In the genomic region with DNA sequence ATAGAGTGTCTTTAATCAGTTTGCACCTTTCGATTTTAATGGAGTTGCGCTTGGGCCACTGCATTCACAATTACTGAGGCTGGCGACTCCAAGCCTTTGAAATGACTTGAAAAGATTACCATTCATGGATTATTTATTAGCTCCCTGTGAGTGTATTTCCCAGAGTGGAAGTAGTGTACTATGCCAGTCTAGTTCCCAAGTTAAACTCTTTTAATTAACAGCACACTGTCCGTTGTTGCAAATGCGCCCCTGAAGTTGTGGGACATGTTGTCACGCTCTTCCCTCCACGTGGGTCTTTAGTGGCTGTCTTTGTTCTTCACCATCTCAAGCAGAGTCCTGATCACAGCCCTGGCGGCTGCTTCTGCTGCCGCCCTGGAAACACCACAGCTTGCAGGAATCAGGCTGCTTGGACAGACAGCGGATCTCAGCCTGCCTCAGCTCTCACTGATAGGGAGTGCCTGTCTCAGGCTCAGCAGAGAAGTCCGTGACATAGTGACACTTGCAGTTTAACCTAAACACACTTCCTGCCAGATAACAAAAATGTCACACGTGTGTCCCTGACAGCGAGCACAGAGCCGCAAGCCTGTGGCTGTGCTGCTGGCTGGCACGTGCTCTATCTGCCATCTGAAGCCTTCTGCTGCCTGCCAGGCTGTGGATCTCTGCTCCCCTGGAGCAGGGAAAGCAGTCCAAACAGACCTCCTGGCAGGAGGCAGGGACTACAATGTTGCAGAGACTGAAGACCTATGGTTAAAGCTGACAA, we compare ENCODE assay signal across 8 mouse cellular contexts.
DNase-seq lines count a peak whose midpoint lies in the region; ATAC-seq and TF ChIP-seq lines count a peak whose summit lies in the region.

No protein-coding gene starts in this region.

- H3K4me1 ChIP-seq in cerebellum, adult 2 months (ENCODE audit: control insufficient read depth, insufficient read depth, low read length): peaks cover 6% of the 10 kb centered on the region; the same call in 1 of the 2 replicates
- peaks cover 25% of the 10 kb centered on the region for H3K4me1 ChIP-seq in kidney, embryonic 14.5 days (ENCODE audit: control insufficient read depth, insufficient read depth, low read length)
- peaks cover 7% of the 10 kb centered on the region; the same call in 1 of the 2 replicates for H3K4me1 ChIP-seq in liver, embryonic 12.5 days
- H3K4me1 ChIP-seq in neural tube, embryonic 13.5 days (replicated peaks): peaks cover 28% of the 10 kb centered on the region

- ATAC-seq in kidney, embryonic 14.5 days (ENCODE audit: low FRiP score, low TSS enrichment): peak; percentile 43; the same call in 1 of the 2 replicates
- peak; percentile 49 for ATAC-seq in liver, embryonic 12.5 days
- peak; percentile 83 for ATAC-seq in neural tube, embryonic 13.5 days (ENCODE audit: low read depth)

- no peak for TF ChIP-seq CTCF in cerebellum, adult 2 months (IDR thresholded peaks at IDR 0.05; ENCODE audit: borderline replicate concordance, insufficient read depth, low read depth, low read length)

- no peak for TF ChIP-seq POLR2A in cerebellum, adult 2 months (IDR thresholded peaks at IDR 0.05; ENCODE audit: borderline replicate concordance, insufficient read depth, low read length)

- H3K9me3 ChIP-seq in kidney, embryonic 14.5 days (ENCODE audit: control insufficient read depth, low read length): no peaks in the 10 kb centered on the region
- H3K9me3 ChIP-seq in liver, embryonic 12.5 days (replicated peaks): no peaks in the 10 kb centered on the region
- no peaks in the 10 kb centered on the region for H3K9me3 ChIP-seq in neural tube, embryonic 13.5 days

- peak overlapping the region; percentile 5 for H3K27ac ChIP-seq in cerebellum, adult 2 months (ENCODE audit: insufficient read depth, low read length)
- H3K27ac ChIP-seq in kidney, embryonic 14.5 days (ENCODE audit: low read depth, low read length): peak overlapping the region; percentile 51; the same call in 1 of the 2 replicates
- no peak overlapping the region for H3K27ac ChIP-seq in liver, embryonic 12.5 days
- H3K27ac ChIP-seq in neural tube, embryonic 13.5 days (replicated peaks): peak overlapping the region; percentile 53

- H3K27me3 ChIP-seq in cerebellum, adult 2 months (ENCODE audit: control insufficient read depth, insufficient read depth, low read length): no peaks in the 10 kb centered on the region
- no peaks in the 10 kb centered on the region for H3K27me3 ChIP-seq in kidney, embryonic 14.5 days (ENCODE audit: control insufficient read depth, insufficient read depth, low read length)
- H3K27me3 ChIP-seq in liver, embryonic 12.5 days (replicated peaks): peaks cover 42% of the 10 kb centered on the region
- H3K27me3 ChIP-seq in neural tube, embryonic 13.5 days: peaks cover 10% of the 10 kb centered on the region

- intact Hi-C loops in heart, postnatal 25 days (cut with DNase I): no loop called here

- no peak overlapping the region for H3K9ac ChIP-seq in kidney, embryonic 14.5 days (ENCODE audit: low read depth, low read length)
- no peak overlapping the region for H3K9ac ChIP-seq in liver, embryonic 12.5 days
- H3K9ac ChIP-seq in neural tube, embryonic 13.5 days: peak overlapping the region; percentile 58

- peak; percentile 88 for DNase-seq in heart, adult 11 months
- DNase-seq in heart, postnatal 25 days (ENCODE audit: low spot score): no peak
- peak; percentile 77 to 83 for DNase-seq in cerebellum, adult 2 months
- peak; percentile 5 to 7 for DNase-seq in frontal cortex, postnatal 25 days (ENCODE audit: low spot score in 2 of 2)
- DNase-seq in spleen, adult 18-20 months: no peak

- peak overlapping the region; percentile 2 for H3K4me3 ChIP-seq in cerebellum, adult 2 months (replicated peaks; ENCODE audit: insufficient read depth, low read depth, low read length)
- H3K4me3 ChIP-seq in kidney, embryonic 14.5 days (ENCODE audit: low read length): peak overlapping the region; percentile 16; the same call in 1 of the 2 replicates
- H3K4me3 ChIP-seq in liver, embryonic 12.5 days: no peak overlapping the region
- H3K4me3 ChIP-seq in neural tube, embryonic 13.5 days: peak overlapping the region; percentile 1; the same call in 1 of the 2 replicates

- WGBS in cerebellum, adult 2 months: 27% methylated on average over 15 of the region's 15 CpGs
- WGBS in kidney, embryonic 14.5 days: 10% methylated on average over 15 of the region's 15 CpGs
- WGBS in liver, embryonic 12.5 days (ENCODE audit: insufficient replicate concordance): 10% methylated on average over 15 of the region's 15 CpGs
- 2% methylated on average over 15 of the region's 15 CpGs for WGBS in neural tube, embryonic 13.5 days

- H3K36me3 ChIP-seq in kidney, embryonic 14.5 days (ENCODE audit: control insufficient read depth, insufficient read depth, low read length): no peaks in the 10 kb centered on the region
- H3K36me3 ChIP-seq in liver, embryonic 12.5 days: no peaks in the 10 kb centered on the region
- no peaks in the 10 kb centered on the region for H3K36me3 ChIP-seq in neural tube, embryonic 13.5 days

- peak overlapping the region; percentile 44 for H3K4me2 ChIP-seq in kidney, embryonic 14.5 days (replicated peaks; ENCODE audit: low read depth, low read length)
- peak overlapping the region; percentile 27 for H3K4me2 ChIP-seq in liver, embryonic 12.5 days
- H3K4me2 ChIP-seq in neural tube, embryonic 13.5 days: peak overlapping the region; percentile 47

Comparison
In these comparisons a context has a peak if more than half of its experiments do, and no peak if none do; other contexts are left out.
1. DNase-seq: peak in heart, adult 11 months (single experiment), cerebellum, adult 2 months (2 of 2) and frontal cortex, postnatal 25 days (2 of 2); none in heart, postnatal 25 days (single experiment) and spleen, adult 18-20 months (0 of 2).
2. Peak in every context shown above with its lines, with median percentiles within 50 percentile points of each other: ATAC-seq and H3K4me2 ChIP-seq.